Mouse (Mus musculus) hindbrain, embryonic 13.5 days (tissue): Measurements from ENCODE around the gene Fancl. TPM values are rescaled to one million over a fixed set of nuclear protein-coding genes. Genes with fewer than 3 reads are reported as not detected.

Source experiments
- ATAC-seq: fragments of 200-750 bp; cut with Nextera tagmentation; 2 replicates; pipeline ENCODE4 v1.8.0; 2017; ENCODE audit warnings: moderate TSS enrichment; ENCODE audit not compliant: low FRiP score
- H3K27ac ChIP-seq: fragments of 300-500 bp; sonication (generic); 2 replicates; pipeline ENCODE4 v1.5.1; 2015; ENCODE audit warnings: inconsistent platforms, mild to moderate bottlenecking, moderate library complexity
- H3K27me3 ChIP-seq: fragments of 300-500 bp; sonication (generic); 2 replicates; pipeline ENCODE4 v1.6.1; 2015; ENCODE audit warnings: mild to moderate bottlenecking, inconsistent platforms
- H3K36me3 ChIP-seq: fragments of 300-500 bp; sonication (generic); 2 replicates; pipeline ENCODE4 v1.6.1; 2015; ENCODE audit warnings: mild to moderate bottlenecking, inconsistent platforms
- H3K4me1 ChIP-seq: fragments of 300-500 bp; sonication (generic); replicated peaks from 2 replicates; pipeline ENCODE4 v1.6.1; 2015; ENCODE audit warnings: inconsistent platforms
- H3K4me2 ChIP-seq: fragments of 300-500 bp; sonication (generic); 2 replicates; pipeline ENCODE4 v1.6.1; 2015; ENCODE audit warnings: inconsistent platforms, mild to moderate bottlenecking, moderate library complexity
- H3K4me3 ChIP-seq: fragments of 300-500 bp; sonication (generic); 2 replicates; pipeline ENCODE4 v1.5.1; 2015; ENCODE audit warnings: mild to moderate bottlenecking, inconsistent platforms
- H3K9ac ChIP-seq: fragments of 300-500 bp; sonication (generic); 2 replicates; pipeline ENCODE4 v1.6.1; 2015; ENCODE audit warnings: mild to moderate bottlenecking, inconsistent platforms
- H3K9me3 ChIP-seq: fragments of 300-500 bp; sonication (generic); 2 replicates; pipeline ENCODE4 v1.6.1; 2016; ENCODE audit warnings: inconsistent platforms
- WGBS: fragments of 180-500 bp; shearing (Covaris S2); methylation state at CpG from one replicate; pipeline ENCODE4 v1.1.7; 2015; 5-methylcytosine and 5-hydroxymethylcytosine counted together
- polyA plus RNA-seq: library from polyadenylated mRNA; unstranded; fragments of >200 nt; fragmentation: Nextera tagmentation; extraction: Ambion mirVana; gene quantifications from 2 replicates; pipeline ENCODE4 v1.2.1, GENCODE M21; 2015

Fancl gene
- polyA plus RNA-seq, 1 experiment from 2014 or later: 14.7 TPM

GRCm38 (mm10) chr11:26516086-26516485 lies 130.2 kb downstream of the Fancl start:
- H3K4me2 ChIP-seq: no peak overlapping the region
- ATAC-seq: no peak
- no peak overlapping the region for H3K27ac ChIP-seq
- 73% methylated on average over 2 of the region's 2 CpGs for WGBS
- no peak overlapping the region for H3K9ac ChIP-seq
- no peak overlapping the region for H3K4me3 ChIP-seq
- H3K9me3 ChIP-seq: no peaks in the 10 kb centered on the region
- no peaks in the 10 kb centered on the region for H3K36me3 ChIP-seq
- no peaks in the 10 kb centered on the region for H3K4me1 ChIP-seq
- no peaks in the 10 kb centered on the region for H3K27me3 ChIP-seq

GRCm38 (mm10) chr11:26518991-26519390 lies 133.1 kb downstream of the Fancl start:
- Histone ChIP-seq H3K4me1 (no peaks in the 10 kb centered on the region), H3K27me3 (no peaks in the 10 kb centered on the region), H3K9ac (no peak overlapping the region), H3K4me3 (no peak overlapping the region), H3K4me2 (no peak overlapping the region), H3K27ac (no peak overlapping the region), H3K36me3 (no peaks in the 10 kb centered on the region), H3K9me3 (no peaks in the 10 kb centered on the region)
- 90% methylated on average over 3 of the region's 3 CpGs for WGBS
- ATAC-seq: no peak

Other genes starting within 250 kb of the Fancl start
- gene 5730522E02Rik, start 175.4 kb upstream of the Fancl start, polyA plus RNA-seq: 14.9 and 15.7 TPM in 2 replicates
- not detected in 2 replicates for gene Gm6899, start 207.1 kb downstream of the Fancl start, polyA plus RNA-seq
- gene Vrk2, start 207.9 kb downstream of the Fancl start, polyA plus RNA-seq: 3.9 and 5.0 TPM in 2 replicates